Mouse (Mus musculus) kidney, postnatal 36 days (tissue): ENCODE measurements around the gene Slc5a4b.
A peak's percentile ranks its signal among the peaks of the same experiment; 100 is the strongest.

Source experiments
- DNase-seq, 2 experiments: peaks; one replicate each; pipeline ENCODE4 v3.0.0; 2021 to 2022; ENCODE audit warnings: mixed read lengths in 2 of 2

Gene Slc5a4b

DNA sequence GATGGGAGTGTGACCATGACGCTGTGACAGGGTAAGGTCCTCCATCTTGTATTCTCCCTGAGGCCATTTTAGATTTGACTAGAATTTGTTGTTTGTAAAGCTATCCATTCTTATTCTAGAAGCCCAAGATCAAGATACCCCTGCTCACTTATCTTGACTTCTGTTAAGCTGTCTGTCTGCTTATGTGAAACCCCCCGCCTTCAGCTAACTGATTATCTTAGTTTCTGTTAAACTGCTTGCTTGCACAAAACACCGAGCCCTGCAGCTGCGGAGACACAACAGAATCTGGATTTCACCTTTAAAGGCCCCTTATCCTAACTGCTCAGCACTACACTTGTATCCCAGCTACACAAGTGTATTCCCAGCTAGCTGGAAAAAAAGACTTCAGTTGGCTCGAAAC, 73.8 kb downstream of the Slc5a4b start:
- no peak for DNase-seq

GRCm38 (mm10) chr10:76035277-76035676, 75.5 kb downstream of the Slc5a4b start:
- no peak for DNase-seq

DNA sequence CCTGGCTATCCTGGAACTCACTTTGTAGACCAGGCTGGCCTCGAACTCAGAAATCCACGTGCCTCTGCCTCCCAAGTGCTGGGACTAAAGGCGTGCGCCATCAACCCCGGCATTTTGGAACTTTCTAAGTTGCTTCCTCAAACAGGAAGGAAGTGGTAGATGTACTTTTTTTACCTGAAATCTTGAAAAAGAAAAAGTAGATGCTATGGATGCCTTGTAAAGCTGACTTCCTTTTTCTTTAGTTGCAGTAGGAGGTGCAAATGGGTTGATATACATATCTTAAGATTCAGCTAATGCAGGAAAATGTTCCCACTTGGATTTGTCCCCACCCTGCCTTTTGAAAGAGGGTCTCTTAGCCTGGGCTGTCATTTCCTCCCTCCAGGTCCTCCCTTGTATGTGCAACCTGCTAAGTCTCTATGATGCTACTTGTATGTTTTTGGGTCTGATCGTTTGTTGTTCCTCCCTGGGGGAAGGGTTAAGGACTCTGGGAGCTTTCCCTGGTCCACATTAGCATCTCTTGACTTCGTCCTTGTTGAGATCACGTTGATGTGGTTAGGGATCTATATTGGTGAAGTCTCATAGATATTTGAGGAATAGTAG, 76.7 kb downstream of the Slc5a4b start:
- DNase-seq: no peak

GRCm38 (mm10) chr10:76033119-76033455, 77.7 kb downstream of the Slc5a4b start:
- no peak for DNase-seq

GRCm38 (mm10) chr10:76032402-76033118, 78.2 kb downstream of the Slc5a4b start, which contains the start of gene Zfp280b:
Gene Zfp280b, plus strand, starts transcription at chr10:76032650.
- peak; percentile 96 to 98 for DNase-seq

DNA sequence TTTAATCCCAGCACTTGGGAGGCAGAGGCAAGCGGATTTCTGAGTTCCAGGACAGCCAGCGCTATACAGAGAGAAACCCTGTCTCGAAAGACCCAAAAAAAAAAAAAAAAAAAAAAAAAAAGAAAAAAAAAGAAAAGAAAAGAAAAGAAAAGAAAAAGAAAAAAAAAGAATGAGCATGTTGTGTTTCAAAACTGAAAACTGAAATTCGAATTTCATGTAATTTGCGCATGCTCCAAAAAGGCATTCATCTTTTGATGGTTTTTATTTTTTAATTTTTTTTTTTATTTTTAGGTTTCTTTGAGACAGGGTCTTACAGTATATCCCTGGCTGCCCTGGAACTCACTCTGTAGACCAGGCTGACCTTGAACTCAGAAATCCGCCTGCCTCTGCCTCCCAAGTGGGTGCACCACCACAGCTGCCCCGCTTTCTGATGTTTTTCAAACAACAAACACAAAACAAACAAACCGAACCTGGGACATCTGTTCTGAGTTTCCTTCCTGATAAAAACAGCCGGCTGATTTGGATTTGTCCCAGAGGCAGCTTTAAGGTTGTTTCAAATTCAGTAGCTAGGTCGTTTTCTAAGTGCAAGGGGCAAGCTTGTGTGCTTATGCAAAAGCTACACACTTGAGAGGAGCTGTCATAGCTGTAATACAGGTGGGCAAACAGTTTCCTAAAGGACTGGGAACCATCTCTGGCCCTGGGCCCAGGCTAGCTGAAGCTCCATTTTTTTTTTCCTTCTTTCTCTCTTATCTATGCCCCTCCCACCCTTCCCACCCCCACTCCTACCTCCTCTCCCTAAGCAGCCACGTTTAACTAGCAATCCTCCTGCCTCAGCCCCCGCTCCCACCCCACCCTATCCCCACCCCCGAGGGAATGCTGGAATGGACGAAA, 79.0 kb downstream of the Slc5a4b start:
- peak; percentile 11 to 38 for DNase-seq

DNA sequence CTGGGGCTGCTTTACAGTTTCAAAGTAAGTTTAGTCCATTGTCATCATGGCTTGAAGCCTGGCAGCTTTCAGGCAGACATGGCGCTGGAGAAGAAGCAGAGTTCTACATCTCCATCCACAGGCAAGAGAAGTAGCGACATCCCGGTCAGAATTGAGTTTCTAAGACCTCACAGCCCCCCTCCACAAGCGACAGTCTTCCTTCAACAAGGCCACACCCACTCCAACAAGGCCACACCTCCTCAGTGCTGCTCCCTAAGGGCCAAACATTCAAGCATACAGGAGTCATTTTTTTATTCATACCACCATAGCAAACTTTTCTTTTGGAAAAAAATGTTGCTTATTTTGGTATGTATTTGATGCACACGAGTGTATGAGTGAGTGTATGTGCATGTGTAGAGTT, 80.3 kb downstream of the Slc5a4b start:
- peak in 1 of 2 experiments; percentile 22 for DNase-seq

DNA sequence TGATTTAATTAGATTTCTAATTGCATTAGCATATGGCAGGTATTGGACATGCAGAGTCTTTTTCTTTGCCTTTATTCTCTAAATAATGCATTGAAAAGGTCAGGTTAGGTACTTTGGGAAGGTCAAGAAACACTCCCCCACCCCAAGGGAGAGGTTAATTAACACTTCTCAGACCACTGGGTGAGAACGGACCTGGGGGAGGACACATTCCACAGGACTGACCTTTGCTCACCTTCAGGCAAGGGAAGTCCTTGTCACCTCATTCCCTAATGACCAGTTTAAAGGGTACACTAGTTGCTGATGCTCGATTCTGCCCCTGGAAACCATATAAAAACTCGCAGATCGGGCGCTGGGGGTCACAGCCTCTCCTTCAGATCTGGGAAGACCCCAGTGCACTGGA, 81.5 kb downstream of the Slc5a4b start:
- peak; percentile 50 to 60 for DNase-seq

DNA sequence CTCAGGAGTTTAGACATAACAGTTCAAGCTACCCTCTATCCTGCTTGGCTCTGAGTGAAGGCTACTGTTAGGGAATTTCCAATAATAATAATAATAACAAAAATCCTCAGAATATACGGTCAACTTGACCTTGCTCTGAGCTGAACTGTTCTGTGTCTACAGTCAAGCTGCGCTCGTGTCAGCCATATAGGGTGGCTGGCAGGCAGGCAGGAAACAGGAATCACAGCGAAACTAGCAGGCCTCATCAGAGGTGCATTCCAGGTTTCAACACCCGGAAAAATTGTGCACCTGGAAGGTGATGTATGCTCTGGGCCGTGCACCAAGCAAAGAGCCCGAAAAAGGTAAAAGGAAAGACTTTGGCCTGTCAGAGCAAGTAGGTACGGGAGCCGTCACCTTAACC, 82.4 kb downstream of the Slc5a4b start:
- DNase-seq: no peak

- no peak for DNase-seq
Observed at GRCm38 (mm10) chr10:76028016-76028366, 82.8 kb downstream of the Slc5a4b start.

DNA sequence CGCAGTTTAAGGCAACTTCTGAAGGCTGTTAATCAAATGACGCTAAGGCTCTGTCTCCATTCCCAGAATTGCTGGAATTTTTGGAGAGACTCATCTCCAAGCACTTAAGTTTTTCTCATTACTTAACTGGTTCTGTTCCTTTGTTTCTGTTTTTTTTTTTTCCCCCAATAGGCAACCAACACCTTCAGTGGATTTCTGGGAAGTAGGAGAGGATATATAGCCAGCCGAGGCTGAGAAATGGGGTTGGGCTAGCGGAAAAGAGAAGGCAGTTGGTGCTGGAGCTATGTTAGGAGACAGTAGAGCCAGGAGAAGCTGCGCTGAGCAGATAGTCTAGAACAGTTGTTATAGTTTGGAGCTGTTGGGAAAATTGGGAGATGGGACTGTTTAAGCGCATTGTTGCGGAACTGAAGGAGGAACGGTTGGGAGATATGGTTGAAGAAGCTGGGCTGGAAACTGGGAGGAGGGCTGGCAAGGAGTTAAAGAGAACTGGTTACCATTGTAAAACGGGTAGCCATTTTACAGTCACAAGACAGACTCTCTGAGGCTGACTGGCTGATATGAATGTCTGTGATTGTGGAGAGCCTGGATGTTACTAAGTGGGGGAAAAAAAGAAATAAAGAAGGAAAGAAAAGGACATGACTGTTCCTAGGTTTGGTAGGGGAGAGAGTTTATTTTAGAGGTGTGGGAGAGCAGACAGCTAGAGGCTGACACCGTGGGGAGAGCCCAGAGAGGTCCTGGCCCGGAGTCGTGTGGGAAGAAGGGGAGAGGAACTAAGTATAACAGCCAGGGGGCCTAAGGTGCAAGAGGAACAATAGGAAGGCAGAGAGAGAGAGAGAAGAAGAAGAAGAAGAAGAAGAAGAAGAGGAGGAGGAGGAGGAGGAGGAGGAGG, 83.4 kb downstream of the Slc5a4b start:
- DNase-seq: no peak

GRCm38 (mm10) chr10:76025470-76026190, 85.1 kb downstream of the Slc5a4b start:
- no peak for DNase-seq

- no peak for DNase-seq
Observed at GRCm38 (mm10) chr10:76023921-76024320, 86.8 kb downstream of the Slc5a4b start.

GRCm38 (mm10) chr10:76021728-76022127, 89.0 kb downstream of the Slc5a4b start:
- DNase-seq: no peak

DNA sequence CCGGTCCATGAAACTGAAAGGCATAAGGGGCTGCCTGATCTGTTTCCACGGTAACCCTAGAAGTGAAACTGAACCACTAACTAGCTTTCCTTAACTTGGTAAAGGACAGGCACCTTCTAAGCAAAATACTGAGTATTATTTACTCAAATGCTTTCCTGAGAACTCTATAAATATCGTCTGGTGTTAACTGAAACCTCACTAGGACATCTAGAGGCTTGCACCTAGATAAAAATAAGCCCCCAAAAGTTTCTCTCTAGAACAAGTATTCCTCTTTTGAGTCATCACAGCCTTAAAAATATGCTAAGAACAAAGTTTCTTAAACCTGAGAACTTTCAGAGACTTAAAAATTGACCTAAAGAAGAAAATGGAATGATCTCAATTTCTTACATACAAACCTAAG, 93.9 kb downstream of the Slc5a4b start:
- no peak for DNase-seq

GRCm38 (mm10) chr10:76012922-76013321, 97.8 kb downstream of the Slc5a4b start:
- no peak for DNase-seq

DNA sequence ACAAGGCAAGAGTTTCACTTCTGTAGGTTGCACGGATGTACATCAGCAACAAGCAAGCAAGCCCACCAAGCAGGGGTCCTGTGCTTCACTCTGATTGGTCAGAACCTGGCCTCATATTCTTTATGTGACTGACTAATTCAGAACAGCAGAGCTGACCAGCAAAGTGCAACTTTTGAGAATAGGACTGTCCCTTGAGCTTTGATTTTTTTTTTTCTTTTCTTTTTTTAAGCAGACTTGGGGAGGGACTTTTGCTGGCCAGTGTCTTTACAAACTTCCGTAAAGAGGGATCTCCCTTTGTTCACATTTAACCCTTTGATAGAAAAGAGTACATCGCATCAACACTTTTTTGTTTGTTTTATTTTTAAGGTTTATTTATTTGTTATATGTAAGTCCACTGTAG, 100.9 kb downstream of the Slc5a4b start:
- no peak for DNase-seq
